Mouse (Mus musculus): ENCODE measurements at regions not wholly inside any gene's neighbourhood (a gene's known extent, or its start where the extent isn't known, plus 50 kb on each side); places are given as distances from the start of the nearest gene placed in this dataset.

- no peak for DNase-seq (ENCODE audit: extremely low spot score)
Measured at GRCm38 (mm10) chr9:74342176-74342575, 232.0 kb downstream of the Wdr72 start.

GRCm38 (mm10) chr9:74345027-74345426, 234.9 kb downstream of the Wdr72 start:
- no peak for DNase-seq (ENCODE audit: extremely low spot score)

- DNase-seq (ENCODE audit: extremely low spot score): peak; percentile 34
Measured at GRCm38 (mm10) chr9:74348776-74349175, 238.6 kb downstream of the Wdr72 start.

- no peak for DNase-seq (ENCODE audit: extremely low spot score)
Measured at GRCm38 (mm10) chr9:74365930-74366438, 255.8 kb downstream of the Wdr72 start.

- DNase-seq (ENCODE audit: extremely low spot score): no peak
Measured at GRCm38 (mm10) chr9:74376191-74376590, 266.0 kb downstream of the Wdr72 start.

- no peak for DNase-seq (ENCODE audit: extremely low spot score)
Measured at GRCm38 (mm10) chr9:74377204-74377603, 267.0 kb downstream of the Wdr72 start.

- no peak for DNase-seq (ENCODE audit: extremely low spot score)
Measured at GRCm38 (mm10) chr9:74384206-74384896, 274.2 kb downstream of the Wdr72 start.

GRCm38 (mm10) chr9:74425594-74425993, 315.4 kb downstream of the Wdr72 start:
- DNase-seq (ENCODE audit: extremely low spot score): no peak

GRCm38 (mm10) chr9:74449981-74450380, 339.8 kb downstream of the Wdr72 start:
- DNase-seq (ENCODE audit: extremely low spot score): no peak

- no peak for DNase-seq (ENCODE audit: extremely low spot score)
Measured at GRCm38 (mm10) chr9:74461084-74461483, 350.9 kb downstream of the Wdr72 start.

GRCm38 (mm10) chr9:74476830-74477229, 366.7 kb downstream of the Wdr72 start:
- no peak for DNase-seq (ENCODE audit: extremely low spot score)

GRCm38 (mm10) chr9:74479273-74479672, 369.1 kb downstream of the Wdr72 start:
- no peak for DNase-seq (ENCODE audit: extremely low spot score)

GRCm38 (mm10) chr9:74513887-74514286, 347.8 kb upstream of the Onecut1 start:
- DNase-seq (ENCODE audit: extremely low spot score): no peak

- DNase-seq (ENCODE audit: extremely low spot score): no peak
Measured at GRCm38 (mm10) chr9:74528550-74528949, 333.2 kb upstream of the Onecut1 start.

- peak; percentile 49 for DNase-seq (ENCODE audit: extremely low spot score)
Measured at GRCm38 (mm10) chr9:74530317-74530716, 331.4 kb upstream of the Onecut1 start.

GRCm38 (mm10) chr9:74530748-74531147, 331.0 kb upstream of the Onecut1 start:
- DNase-seq (ENCODE audit: extremely low spot score): no peak

- peak; percentile 26 for DNase-seq (ENCODE audit: extremely low spot score)
Measured at GRCm38 (mm10) chr9:74531986-74532385, 329.7 kb upstream of the Onecut1 start.

- peak; percentile 17 for DNase-seq (ENCODE audit: extremely low spot score)
Measured at GRCm38 (mm10) chr9:74534976-74535375, 326.7 kb upstream of the Onecut1 start.

- DNase-seq (ENCODE audit: extremely low spot score): no peak
Measured at GRCm38 (mm10) chr9:74556116-74556515, 305.6 kb upstream of the Onecut1 start.

GRCm38 (mm10) chr9:74592757-74593156, 269.0 kb upstream of the Onecut1 start:
- no peak for DNase-seq (ENCODE audit: extremely low spot score)

GRCm38 (mm10) chr9:74593970-74594369, 267.8 kb upstream of the Onecut1 start:
- no peak for DNase-seq (ENCODE audit: extremely low spot score)

- no peak for DNase-seq (ENCODE audit: extremely low spot score)
Measured at GRCm38 (mm10) chr9:74604415-74604814, 257.3 kb upstream of the Onecut1 start.

- DNase-seq (ENCODE audit: extremely low spot score): no peak
Measured at GRCm38 (mm10) chr9:74621957-74622356, 239.8 kb upstream of the Onecut1 start.

- DNase-seq (ENCODE audit: extremely low spot score): no peak
Measured at GRCm38 (mm10) chr9:74645394-74645793, 216.3 kb upstream of the Onecut1 start.
